Mouse (Mus musculus) lung, postnatal 36 days (tissue): Measurements from ENCODE around the gene Slc22a30.
"Not testable (repeated sequence)": the region's sequence is repeated elsewhere in the genome, so short reads cannot be mapped to it uniquely, and the experiment has no call there.

ENCODE experiments used
- DNase-seq: peaks from one replicate; pipeline ENCODE4 v3.0.0; 2022; ENCODE audit warnings: mixed read lengths

Gene Slc22a30

GRCm38 (mm10) chr19:8405011-8405410 is at the start of gene Slc22a30:
Gene Slc22a30 (minus strand): TSS chr19:8405111.
- DNase-seq, result not testable (repeated sequence)

DNA sequence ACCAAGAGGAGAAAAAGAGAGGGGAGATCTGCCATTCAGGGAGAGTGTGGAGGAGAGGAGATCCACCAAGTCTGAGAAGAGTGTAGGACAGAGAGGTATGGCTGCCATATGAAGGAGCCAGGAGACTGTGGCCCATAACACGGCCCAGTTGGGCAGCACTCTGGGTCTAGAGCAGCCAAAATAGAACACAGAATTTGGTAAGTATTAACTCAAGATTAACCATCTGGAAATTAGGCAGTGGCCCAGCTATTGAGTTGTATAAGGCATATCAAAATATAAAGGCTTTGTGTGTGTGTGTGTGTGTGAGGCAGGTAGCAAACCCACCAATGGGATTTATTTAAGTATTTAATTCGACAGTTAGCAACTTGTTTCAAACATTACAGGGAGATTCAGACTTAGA is 43.4 kb upstream of the Slc22a30 start:
- no peak for DNase-seq

DNA sequence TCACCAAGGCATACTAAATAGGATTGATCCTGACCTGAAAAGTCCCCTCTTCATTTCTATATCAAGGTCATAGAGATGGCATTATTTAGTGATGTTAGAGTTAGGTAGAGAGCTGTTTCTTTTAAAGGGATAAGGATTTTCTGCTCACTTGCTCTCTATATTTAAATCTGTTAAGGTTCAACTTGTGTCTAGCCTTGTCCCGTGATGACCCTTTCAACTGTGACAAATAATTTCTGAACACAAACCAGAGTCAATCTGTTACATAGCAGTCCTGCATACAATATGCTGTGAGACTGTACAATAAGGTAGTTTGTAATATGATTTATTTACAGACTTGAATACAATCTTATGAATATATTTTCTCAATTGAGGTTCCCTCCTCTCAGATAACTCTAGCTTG is 42.6 kb upstream of the Slc22a30 start:
- DNase-seq, result no peak

GRCm38 (mm10) chr19:8431051-8431662 is 26.2 kb upstream of the Slc22a30 start:
- DNase-seq, result no peak

- not testable (repeated sequence) for DNase-seq
Observed at GRCm38 (mm10) chr19:8407290-8408021, 2.5 kb upstream of the Slc22a30 start.
